Mouse (Mus musculus) layer of hippocampus, adult 9-10 months (tissue): ENCODE measurements around the gene Scn1a.

Experiments
- DNase-seq: peaks from one replicate; pipeline ENCODE4 v3.0.0; 2022; ENCODE audit warnings: low spot score

Scn1a gene

GRCm38 (mm10) chr2:66440711-66441110, at the start of gene Scn1a:
Gene Scn1a (minus strand): TSS chr2:66440840.
- no peak for DNase-seq

GRCm38 (mm10) chr2:66478395-66478794, 37.8 kb upstream of the Scn1a start:
- DNase-seq, result no peak

- DNase-seq, result peak; percentile 57
Observed at GRCm38 (mm10) chr2:66473181-66473822, 32.7 kb upstream of the Scn1a start.

- no peak for DNase-seq
Observed at GRCm38 (mm10) chr2:66465484-66465883, 24.8 kb upstream of the Scn1a start.

GRCm38 (mm10) chr2:66464874-66465458, 24.3 kb upstream of the Scn1a start:
- no peak for DNase-seq

GRCm38 (mm10) chr2:66463916-66464315, 23.3 kb upstream of the Scn1a start:
- no peak for DNase-seq

GRCm38 (mm10) chr2:66462458-66462857, 21.8 kb upstream of the Scn1a start:
- no peak for DNase-seq

- no peak for DNase-seq
Observed at GRCm38 (mm10) chr2:66439764-66440471, 722 bp downstream of the Scn1a start.

GRCm38 (mm10) chr2:66436286-66436685, 4.4 kb downstream of the Scn1a start:
- no peak for DNase-seq

GRCm38 (mm10) chr2:66409740-66410290, 30.8 kb downstream of the Scn1a start:
- peak; percentile 61 for DNase-seq

- no peak for DNase-seq
Observed at GRCm38 (mm10) chr2:66408899-66409739, 31.5 kb downstream of the Scn1a start.

- no peak for DNase-seq
Observed at GRCm38 (mm10) chr2:66408456-66408855, 32.2 kb downstream of the Scn1a start.

GRCm38 (mm10) chr2:66392586-66392985, 48.1 kb downstream of the Scn1a start:
- no peak for DNase-seq

GRCm38 (mm10) chr2:66367957-66368356, 72.7 kb downstream of the Scn1a start:
- no peak for DNase-seq

- DNase-seq, result no peak
Observed at GRCm38 (mm10) chr2:66350590-66350989, 90.0 kb downstream of the Scn1a start.

GRCm38 (mm10) chr2:66346622-66347021, 94.0 kb downstream of the Scn1a start:
- no peak for DNase-seq

GRCm38 (mm10) chr2:66346181-66346580, 94.5 kb downstream of the Scn1a start:
- no peak for DNase-seq

- no peak for DNase-seq
Observed at GRCm38 (mm10) chr2:66337406-66337805, 103.2 kb downstream of the Scn1a start.

GRCm38 (mm10) chr2:66336396-66336795, 104.2 kb downstream of the Scn1a start:
- no peak for DNase-seq

GRCm38 (mm10) chr2:66272551-66272950, 168.1 kb downstream of the Scn1a start:
- no peak for DNase-seq

- DNase-seq, result peak; percentile 93
Observed at GRCm38 (mm10) chr2:66256220-66257131, 184.2 kb downstream of the Scn1a start, which contains the start of gene Ttc21b. Gene Ttc21b (minus strand): TSS chr2:66256617.
